Mouse (Mus musculus): ENCODE measurements around the gene Adgrb3.

GRCm38 (mm10) chr1:25088010-25088719 lies 741.3 kb downstream of the Adgrb3 start:
- TF ChIP-seq POLR2A (IDR thresholded peaks at IDR 0.05; ENCODE audit: borderline replicate concordance, extremely low read depth, insufficient read depth, insufficient read length, poor library complexity, severe bottlenecking) = no peak
- TF ChIP-seq CTCF (IDR thresholded peaks at IDR 0.05; ENCODE audit: borderline replicate concordance, extremely low read depth, insufficient read depth, insufficient read length) = no peak

Measured in brain, embryonic 14.5 days (tissue).